Mouse (Mus musculus) thymus, postnatal 10 days (tissue): ENCODE measurements around the gene Ccdc173.

Source experiments
- DNase-seq, 2 experiments: peaks; one replicate each; pipeline ENCODE4 v3.0.0; 2021; ENCODE audit warnings: low spot score in 2 of 2

The Ccdc173 gene

DNA sequence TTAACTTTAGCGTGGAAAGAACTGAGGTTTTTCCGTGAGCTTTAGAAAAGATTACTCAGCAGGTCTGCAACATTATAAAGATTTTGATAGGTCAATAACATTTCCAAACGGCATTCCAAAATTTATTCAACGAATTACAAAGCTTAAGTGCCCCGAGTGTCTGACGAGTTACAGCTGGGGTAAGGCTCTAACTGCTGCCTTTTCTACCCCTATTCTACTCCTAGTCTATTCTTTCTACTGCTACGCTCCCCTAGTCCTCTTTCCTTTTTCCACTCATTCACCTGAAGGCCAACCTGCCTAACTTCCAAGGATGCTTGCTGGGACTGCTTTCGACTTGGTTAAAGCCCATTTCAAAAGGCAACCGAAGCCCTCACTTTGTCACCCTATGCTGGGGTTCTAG lies 401 bp downstream of the Ccdc173 start:
- no peak for DNase-seq

DNA sequence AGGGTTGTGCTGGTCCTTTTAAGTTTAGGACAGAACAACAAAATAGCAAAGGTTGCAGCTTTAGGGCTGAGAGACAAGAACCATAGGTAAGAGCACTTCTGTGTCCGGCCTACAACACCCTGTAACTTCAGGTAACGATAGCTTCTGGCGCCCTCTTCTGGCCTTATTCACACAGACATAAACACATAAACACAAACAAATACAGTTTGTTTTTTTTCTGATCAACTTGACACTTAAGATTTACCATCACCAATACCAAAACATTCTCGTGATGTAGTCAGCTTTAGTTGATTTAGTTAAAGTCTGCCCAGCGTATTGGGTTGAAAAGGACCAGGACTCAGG lies 10.6 kb downstream of the Ccdc173 start:
- peak; percentile 52 to 70 for DNase-seq

DNA sequence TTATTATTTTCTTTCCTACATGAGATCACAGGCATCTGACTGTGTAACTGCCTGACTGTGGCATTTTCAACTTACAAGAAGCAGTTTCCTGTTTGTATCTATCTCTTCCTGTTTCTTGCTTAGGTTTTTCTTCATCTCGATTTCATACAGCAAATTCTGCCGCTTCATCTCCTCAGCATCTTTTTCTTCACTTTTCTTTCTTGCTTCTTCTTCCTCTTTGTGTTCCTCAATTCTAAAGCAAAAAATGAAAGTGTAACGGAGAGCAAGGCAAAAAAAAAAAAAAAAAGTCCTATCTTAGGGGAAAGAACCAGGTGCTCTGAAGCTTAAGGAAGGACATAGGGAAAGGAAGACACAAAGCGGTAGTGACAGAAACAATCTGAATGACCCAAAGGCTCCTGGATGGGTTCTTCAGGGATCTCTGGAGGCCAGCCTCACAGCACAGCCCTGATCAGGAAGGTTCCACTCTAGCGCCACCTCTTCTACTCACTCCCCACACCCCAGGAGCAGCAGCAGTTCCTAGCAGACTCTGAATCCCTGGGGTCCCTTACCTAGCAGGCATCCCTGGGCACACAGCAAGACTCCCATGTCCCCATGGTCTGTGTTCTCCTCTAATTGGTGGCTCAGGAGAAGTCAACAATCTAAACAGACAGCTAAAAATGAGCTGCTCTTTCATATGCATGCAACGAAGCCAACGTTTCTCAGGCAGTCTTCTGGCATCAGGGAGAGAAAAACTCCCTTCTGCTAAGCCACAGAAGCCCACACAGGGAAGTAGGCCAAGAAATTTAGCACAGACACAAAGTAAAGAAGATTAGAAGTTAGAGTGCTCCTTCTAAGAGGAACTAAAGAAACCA lies 11.2 kb downstream of the Ccdc173 start:
- peak; percentile 34 to 45 for DNase-seq

DNA sequence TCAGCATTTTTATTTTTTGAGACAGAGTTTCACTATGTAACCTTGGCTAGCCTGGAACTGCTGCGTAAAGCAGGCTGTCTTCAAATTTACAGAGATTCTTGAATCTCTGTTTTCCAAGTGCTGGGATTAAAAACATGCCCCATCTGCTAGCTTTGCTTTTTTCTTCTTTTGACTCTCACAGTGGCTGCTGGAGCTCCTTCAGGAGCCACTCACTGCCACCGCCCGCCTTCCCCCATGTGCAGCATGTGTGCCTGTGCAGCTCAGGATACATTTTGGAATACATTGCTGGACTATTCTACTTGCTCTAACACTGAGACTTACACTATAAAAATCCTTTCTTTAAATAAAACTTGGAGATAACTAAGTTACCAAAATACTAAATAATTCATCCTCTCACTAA lies 16.0 kb downstream of the Ccdc173 start:
- no peak for DNase-seq

DNA sequence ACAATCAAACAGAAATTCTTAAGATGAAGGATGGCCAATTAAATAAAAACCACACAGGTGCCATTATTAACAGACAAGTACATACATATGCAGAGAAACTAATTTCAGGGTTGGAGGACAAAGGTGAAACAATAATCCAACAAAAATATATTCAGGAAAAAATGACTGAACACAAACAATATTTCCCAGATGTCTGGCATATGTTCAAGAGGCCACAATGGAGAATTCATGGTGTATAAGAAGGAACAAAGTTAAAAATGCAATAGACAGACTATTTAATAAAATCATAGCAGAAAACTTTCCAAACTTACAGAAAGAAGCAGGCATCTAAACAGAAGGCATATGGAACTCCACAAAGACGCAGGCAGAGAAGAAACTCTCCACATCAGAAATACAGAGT lies 24.7 kb downstream of the Ccdc173 start:
- DNase-seq: no peak

DNA sequence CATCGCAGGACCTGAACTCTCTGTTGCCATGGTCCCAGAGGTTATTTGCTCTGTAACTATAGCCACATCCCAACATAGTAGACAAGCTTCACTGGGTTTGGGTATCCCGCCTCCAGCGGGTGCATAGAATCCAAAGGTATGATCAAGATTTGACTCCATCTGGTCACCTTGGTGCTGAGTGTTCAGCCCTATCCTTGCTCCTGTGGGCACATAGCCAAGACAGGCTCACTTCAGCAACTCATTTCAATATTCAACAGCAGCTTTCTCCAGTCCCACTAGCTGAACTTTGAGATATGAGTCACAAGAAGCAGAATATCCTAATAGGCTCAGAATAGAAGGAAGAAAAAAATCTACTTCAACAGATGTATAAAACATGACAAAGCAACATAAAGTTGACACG lies 26.0 kb downstream of the Ccdc173 start:
- DNase-seq: no peak

DNA sequence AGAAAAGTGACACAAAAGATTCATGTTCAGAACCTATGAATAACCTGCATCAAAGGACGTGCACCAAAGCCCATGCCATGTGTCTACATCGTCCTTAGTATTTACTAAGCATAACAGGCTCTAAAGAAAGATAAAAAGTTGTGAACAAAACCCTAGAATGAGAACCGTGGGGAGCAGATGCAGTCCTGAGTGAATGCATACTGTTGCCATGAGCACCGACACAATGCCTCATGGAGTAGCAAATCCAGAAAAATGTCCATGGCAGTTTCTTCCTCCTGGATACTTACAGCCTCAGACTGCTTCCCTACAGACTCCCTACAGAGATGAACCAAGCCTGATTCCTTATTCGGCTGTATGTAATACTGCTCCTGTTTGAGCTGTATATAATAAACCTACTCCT lies 28.4 kb downstream of the Ccdc173 start:
- no peak for DNase-seq

DNA sequence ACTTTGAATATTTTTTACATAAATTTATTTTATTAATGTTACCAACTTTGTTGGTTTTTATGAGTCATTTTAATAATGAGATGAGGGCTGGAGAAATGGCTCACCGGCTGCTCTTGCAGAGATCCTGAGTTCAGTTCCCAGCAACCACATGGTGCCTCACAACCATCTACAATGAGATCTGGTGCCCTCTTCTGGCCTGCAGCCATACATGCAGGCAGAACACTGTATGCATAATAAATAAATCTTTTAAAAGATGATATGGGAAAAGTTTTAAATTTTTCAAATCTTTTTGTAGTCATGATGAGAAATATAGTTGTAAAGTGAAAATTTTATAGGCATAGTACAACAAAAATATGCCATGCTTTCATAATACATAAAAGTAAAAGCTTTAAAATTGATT lies 44.3 kb downstream of the Ccdc173 start:
- DNase-seq: no peak

DNA sequence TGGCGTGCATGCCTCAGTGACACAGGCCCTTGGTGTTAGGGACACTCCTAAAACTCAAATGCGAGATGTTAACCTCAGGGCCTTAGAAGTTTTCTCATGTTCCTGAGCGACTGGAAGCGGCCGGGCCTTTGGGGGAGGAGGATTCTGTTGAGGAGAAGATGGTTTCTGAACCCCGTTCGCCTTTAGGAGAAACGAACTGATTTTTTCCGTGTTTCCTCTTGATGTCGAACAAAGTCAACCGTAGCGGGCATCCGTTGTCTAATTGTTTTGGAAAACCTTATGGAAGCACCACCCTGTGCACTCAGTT lies 65.9 kb downstream of the Ccdc173 start:
- no peak for DNase-seq

DNA sequence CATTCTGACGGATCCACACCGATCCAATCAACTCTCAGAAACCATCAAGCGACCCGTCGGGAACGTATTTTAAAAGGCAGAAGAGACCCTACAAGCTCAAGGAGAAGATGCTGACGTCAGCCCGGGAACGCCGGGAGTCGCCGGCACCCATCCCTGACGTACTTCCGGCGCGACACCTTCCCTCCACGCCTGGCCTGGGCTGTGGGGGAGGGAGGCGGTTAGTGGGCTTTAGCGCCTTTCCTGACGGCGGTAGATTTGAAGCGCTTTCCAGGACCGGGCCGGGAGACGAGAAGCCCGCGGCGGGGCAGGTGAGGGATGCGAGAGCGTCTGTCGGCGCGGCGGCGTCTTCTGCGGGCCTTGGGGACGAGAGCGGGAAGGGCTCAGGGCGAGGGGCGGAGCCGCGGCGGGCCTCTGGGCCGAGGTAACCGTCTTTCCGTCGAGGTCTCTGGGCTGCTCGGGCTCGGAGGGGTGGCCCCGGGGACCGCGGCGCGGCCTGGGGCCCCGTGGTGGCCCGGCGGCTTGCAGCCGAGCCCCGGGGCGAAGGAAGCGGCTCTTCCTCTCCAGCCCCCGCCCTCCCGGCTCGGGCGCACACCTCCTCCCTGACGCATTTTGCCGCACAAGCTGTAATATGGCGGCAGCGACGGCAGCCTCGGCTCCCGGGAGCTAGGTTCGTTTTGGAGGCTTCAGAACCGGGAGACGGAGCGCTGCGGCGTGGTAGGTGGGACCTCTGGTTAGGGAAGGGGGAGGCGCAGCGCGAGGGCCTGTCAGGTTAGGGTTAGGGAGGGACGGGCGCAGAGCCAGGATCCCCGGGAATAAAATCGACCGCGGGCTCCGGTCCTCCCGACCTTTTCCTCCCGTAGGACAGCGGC lies 66.5 kb downstream of the Ccdc173 start:
- peak; percentile 80 to 88 for DNase-seq

DNA sequence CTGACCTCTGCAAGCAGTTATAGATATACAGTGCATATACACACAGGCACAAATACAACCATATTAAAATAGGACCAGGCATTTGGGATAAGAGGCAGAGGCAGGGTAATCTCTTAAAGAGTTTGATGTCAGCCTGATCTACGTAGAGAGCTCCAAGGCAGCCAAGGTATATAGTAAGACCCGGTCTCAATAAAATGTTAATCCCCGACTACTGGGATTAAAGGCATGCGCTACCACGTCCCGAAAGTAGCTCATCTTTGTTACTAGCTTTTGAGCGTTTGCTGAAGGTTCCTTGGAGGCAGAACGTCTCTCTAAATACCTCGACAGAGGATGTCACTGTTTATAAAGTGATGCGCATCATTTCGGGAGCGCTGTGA lies 67.1 kb downstream of the Ccdc173 start, which contains the start of gene Ppig:
Gene Ppig (plus strand): TSS at position 273 of the 377 bp plus-strand sequence.
- no peak for DNase-seq

DNA sequence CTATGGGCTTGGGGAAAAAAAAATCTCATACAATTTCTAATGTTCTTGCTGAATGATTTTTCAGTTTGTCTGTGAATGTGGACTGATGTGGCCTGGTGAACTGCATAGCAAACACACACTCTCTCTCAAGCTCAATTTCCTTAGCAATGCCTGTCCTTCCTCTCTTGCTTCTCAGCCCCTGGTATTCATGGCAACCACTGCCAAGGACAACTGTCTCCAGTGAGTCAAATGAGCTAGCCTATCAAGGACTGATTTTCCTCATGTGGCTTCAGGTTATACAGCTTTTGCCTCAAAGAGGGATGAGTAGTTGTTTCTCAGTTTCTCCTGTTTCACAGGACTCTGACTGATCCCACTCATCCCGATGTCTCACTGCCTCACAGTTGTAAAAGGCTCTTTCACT lies 70.3 kb downstream of the Ccdc173 start:
- DNase-seq: no peak

DNA sequence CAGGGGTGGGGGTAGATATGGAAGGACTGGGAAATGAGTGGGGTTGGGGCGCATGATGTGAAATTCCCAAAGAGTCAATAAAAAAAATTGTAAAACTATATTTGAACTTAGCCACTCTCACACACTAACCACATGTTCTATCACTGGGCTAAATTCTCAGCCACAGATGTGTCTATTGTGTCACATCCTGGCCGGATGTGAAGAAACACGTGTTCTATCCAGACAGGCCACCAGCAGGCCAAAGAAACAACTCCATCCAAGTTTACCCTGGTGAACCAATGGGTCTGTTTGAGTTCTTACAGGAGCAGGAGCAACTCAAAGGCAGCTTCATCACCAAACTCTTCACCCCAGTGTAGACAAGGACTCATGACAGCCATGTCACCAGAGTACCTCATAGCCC lies 72.9 kb downstream of the Ccdc173 start:
- no peak for DNase-seq

DNA sequence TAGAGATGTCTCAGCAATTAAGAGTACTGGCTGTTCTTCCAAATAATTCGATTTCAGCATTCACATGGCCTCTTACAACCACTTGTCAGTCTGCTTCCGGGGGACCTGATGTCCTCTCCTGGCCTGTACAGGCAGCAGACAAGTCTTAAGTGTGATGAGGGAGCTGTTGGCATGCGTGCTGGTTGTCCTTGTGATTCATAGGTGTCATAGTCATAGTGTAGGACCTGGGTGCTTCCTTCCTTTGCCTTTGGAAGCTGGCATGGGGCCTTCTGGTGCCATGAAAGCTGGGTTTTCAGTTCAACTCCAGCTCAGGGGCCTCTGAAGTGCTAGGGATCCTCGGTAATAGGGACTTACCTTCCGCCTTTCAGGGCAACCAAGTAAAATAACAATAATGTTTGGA lies 75.2 kb downstream of the Ccdc173 start:
- DNase-seq: no peak

DNA sequence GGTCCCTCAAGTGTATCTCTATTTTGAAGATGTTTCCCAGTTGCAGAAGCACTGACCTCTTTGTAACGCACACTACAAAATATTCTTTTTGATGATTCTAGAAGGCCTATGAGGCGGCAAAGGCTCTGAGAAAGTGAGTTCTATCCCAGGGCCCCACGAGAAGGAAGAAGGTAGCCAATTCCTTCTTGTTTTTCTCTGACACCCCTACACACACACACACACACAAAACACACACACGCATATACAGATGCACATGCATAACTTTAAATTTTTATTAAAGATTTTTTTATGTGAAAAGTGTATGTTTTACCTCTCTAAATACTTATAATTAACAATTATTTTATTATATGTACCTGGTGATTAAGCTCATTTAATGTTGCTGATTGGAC lies 75.8 kb downstream of the Ccdc173 start:
- no peak for DNase-seq

DNA sequence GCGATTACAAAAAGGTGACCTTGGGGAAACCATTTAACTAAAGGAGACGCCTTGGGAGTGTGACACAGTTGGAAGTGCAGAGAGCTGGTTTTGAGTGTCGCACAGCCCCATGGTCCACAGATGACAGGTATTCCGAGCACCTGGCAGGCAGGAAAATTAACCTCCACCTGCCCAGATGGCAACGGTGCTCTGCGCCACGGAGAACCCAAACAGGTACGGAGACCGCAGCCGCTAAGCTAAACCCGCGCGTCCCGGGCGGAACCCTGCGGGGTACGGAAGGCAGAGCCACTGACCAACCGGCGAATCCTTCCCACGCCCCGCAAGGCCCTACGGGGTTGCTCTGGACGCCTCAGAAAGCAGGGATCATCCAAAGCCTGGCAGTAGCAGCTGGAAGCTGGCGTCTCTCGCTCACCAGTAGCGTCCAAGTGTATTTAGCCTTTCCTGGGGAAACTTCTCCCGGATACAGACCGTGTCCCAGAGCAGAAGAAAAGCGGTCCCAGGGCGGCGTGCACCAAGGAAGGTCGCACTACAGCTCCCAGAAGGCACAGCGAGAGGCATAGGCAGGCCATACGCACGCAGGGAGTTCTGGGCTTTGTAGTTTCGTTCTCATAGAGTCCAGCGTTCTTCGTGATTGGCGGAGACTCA lies 76.3 kb downstream of the Ccdc173 start, which contains the start of gene Fastkd1:
Gene Fastkd1 (minus strand): TSS at position 536 of the 645 bp plus-strand sequence.
- DNase-seq: peak; percentile 71 to 76

DNA sequence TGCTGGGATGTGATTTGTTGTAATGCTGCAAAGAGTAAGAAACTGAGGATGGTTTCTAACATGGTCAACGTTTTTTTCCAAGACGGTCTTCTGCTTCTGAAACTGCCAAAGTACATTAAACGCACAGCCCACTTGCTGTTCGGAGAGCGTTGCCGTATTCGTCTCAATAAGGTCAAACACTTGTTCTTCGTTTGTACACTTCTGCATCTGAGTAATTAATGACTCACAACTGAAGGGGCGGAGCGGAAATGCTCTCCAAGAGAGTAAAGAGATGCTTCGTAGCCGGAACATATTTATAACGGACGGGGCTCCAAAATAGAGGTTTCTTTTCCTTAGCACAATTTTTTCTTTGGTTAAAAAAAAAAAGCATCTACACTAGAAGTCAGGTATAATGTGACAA lies 77.2 kb downstream of the Ccdc173 start:
- no peak for DNase-seq
